Mouse (Mus musculus) neural tube, embryonic 15.5 days (tissue): Measurements from ENCODE around the gene Aqp12. TPM values are rescaled to one million over a fixed set of nuclear protein-coding genes. Genes with fewer than 3 reads are reported as not detected.

Source experiments
- ATAC-seq: fragments of 200-750 bp; cut with Nextera tagmentation; 2 replicates; pipeline ENCODE4 v1.8.0; 2017; ENCODE audit warnings: mild to moderate bottlenecking, moderate TSS enrichment, moderate library complexity; ENCODE audit not compliant: low FRiP score
- H3K27ac ChIP-seq: fragments of 300-500 bp; sonication (generic); replicated peaks from 2 replicates; pipeline ENCODE4 v1.5.1; 2015; ENCODE audit warnings: mild to moderate bottlenecking, inconsistent platforms
- H3K27me3 ChIP-seq: fragments of 300-500 bp; sonication (generic); replicated peaks from 2 replicates; pipeline ENCODE4 v1.6.1; 2015; ENCODE audit warnings: inconsistent platforms
- H3K36me3 ChIP-seq: fragments of 300-500 bp; sonication (generic); 2 replicates; pipeline ENCODE4 v1.6.1; 2015; ENCODE audit warnings: inconsistent platforms
- H3K4me1 ChIP-seq: fragments of 300-500 bp; sonication (generic); 2 replicates; pipeline ENCODE4 v1.6.1; 2015; ENCODE audit warnings: inconsistent platforms
- H3K4me2 ChIP-seq: fragments of 300-500 bp; sonication (generic); 2 replicates; pipeline ENCODE4 v1.6.1; 2015; ENCODE audit warnings: inconsistent platforms, mild to moderate bottlenecking, moderate library complexity
- H3K4me3 ChIP-seq: fragments of 300-500 bp; sonication (generic); replicated peaks from 2 replicates; pipeline ENCODE4 v1.5.1; 2015; ENCODE audit warnings: mild to moderate bottlenecking, inconsistent platforms
- H3K9ac ChIP-seq: fragments of 300-500 bp; sonication (generic); replicated peaks from 2 replicates; pipeline ENCODE4 v1.6.1; 2015; ENCODE audit warnings: mild to moderate bottlenecking, inconsistent platforms
- H3K9me3 ChIP-seq: fragments of 300-500 bp; sonication (generic); replicated peaks from 2 replicates; pipeline ENCODE4 v1.6.1; 2016; ENCODE audit warnings: inconsistent platforms
- WGBS: fragments of 180-500 bp; shearing (Covaris S2); methylation state at CpG from one replicate; pipeline ENCODE4 v1.1.7; 2015; ENCODE audit warnings: mixed read lengths; 5-methylcytosine and 5-hydroxymethylcytosine counted together
- polyA plus RNA-seq: library from polyadenylated mRNA; unstranded; fragments of >200 nt; fragmentation: Nextera tagmentation; extraction: Ambion mirVana; gene quantifications from 2 replicates; pipeline ENCODE4 v1.2.1, GENCODE M21; 2015

Aqp12 gene
- polyA plus RNA-seq, 1 experiment from 2014 or later: not detected

GRCm38 (mm10) chr1:92984999-92985398, 21.1 kb upstream of the Aqp12 start:
- H3K9me3 ChIP-seq: no peaks in the 10 kb centered on the region
- no peak for ATAC-seq
- H3K27me3 ChIP-seq: no peaks in the 10 kb centered on the region
- H3K4me1 ChIP-seq: no peaks in the 10 kb centered on the region
- H3K27ac ChIP-seq: no peak overlapping the region
- H3K9ac ChIP-seq: no peak overlapping the region
- H3K4me2 ChIP-seq: no peak overlapping the region
- 82% methylated on average over 5 of the region's 5 CpGs for WGBS
- no peak overlapping the region for H3K4me3 ChIP-seq
- no peaks in the 10 kb centered on the region for H3K36me3 ChIP-seq

GRCm38 (mm10) chr1:92988894-92989293, 17.2 kb upstream of the Aqp12 start:
- no peaks in the 10 kb centered on the region for H3K9me3 ChIP-seq
- H3K27ac ChIP-seq: no peak overlapping the region
- 85% methylated on average over 4 of the region's 4 CpGs for WGBS
- H3K4me1 ChIP-seq: no peaks in the 10 kb centered on the region
- no peaks in the 10 kb centered on the region for H3K36me3 ChIP-seq
- H3K27me3 ChIP-seq: no peaks in the 10 kb centered on the region
- H3K9ac ChIP-seq: no peak overlapping the region
- ATAC-seq: no peak
- H3K4me2 ChIP-seq: no peak overlapping the region
- no peak overlapping the region for H3K4me3 ChIP-seq

GRCm38 (mm10) chr1:92989891-92990290, 16.2 kb upstream of the Aqp12 start:
- Histone ChIP-seq H3K27me3 (no peaks in the 10 kb centered on the region), H3K4me1 (no peaks in the 10 kb centered on the region), H3K27ac (no peak overlapping the region), H3K4me3 (no peak overlapping the region), H3K9me3 (no peaks in the 10 kb centered on the region), H3K9ac (no peak overlapping the region), H3K36me3 (no peaks in the 10 kb centered on the region), H3K4me2 (no peak overlapping the region)
- no peak for ATAC-seq
- 48% methylated on average over 4 of the region's 4 CpGs for WGBS

GRCm38 (mm10) chr1:92992214-92992855, 13.8 kb upstream of the Aqp12 start:
- Histone ChIP-seq H3K9me3 (no peaks in the 10 kb centered on the region), H3K4me2 (no peak overlapping the region), H3K36me3 (no peaks in the 10 kb centered on the region), H3K4me1 (no peaks in the 10 kb centered on the region), H3K27me3 (no peaks in the 10 kb centered on the region), H3K27ac (no peak overlapping the region), H3K4me3 (no peak overlapping the region), H3K9ac (no peak overlapping the region)
- 84% methylated on average over 6 of the region's 6 CpGs for WGBS
- no peak for ATAC-seq

GRCm38 (mm10) chr1:92992880-92993279, 13.3 kb upstream of the Aqp12 start:
- Histone ChIP-seq H3K9ac (no peak overlapping the region), H3K27me3 (no peaks in the 10 kb centered on the region), H3K36me3 (no peaks in the 10 kb centered on the region), H3K4me2 (no peak overlapping the region), H3K27ac (no peak overlapping the region), H3K4me1 (no peaks in the 10 kb centered on the region), H3K4me3 (no peak overlapping the region), H3K9me3 (no peaks in the 10 kb centered on the region)
- WGBS: 82% methylated on average over 2 of the region's 2 CpGs
- no peak for ATAC-seq

- H3K4me2 ChIP-seq: no peak overlapping the region
- no peak overlapping the region for H3K27ac ChIP-seq
- no peaks in the 10 kb centered on the region for H3K27me3 ChIP-seq
- no peaks in the 10 kb centered on the region for H3K9me3 ChIP-seq
- no peak overlapping the region for H3K9ac ChIP-seq
- H3K36me3 ChIP-seq: no peaks in the 10 kb centered on the region
- WGBS: 76% methylated on average over 4 of the region's 4 CpGs
- no peaks in the 10 kb centered on the region for H3K4me1 ChIP-seq
- ATAC-seq: no peak
- H3K4me3 ChIP-seq: no peak overlapping the region
Measured at GRCm38 (mm10) chr1:93009196-93009595, 3.1 kb downstream of the Aqp12 start.

- H3K36me3 ChIP-seq: no peaks in the 10 kb centered on the region
- WGBS: 30% methylated on average over 3 of the region's 3 CpGs
- H3K27me3 ChIP-seq: no peaks in the 10 kb centered on the region
- no peaks in the 10 kb centered on the region for H3K9me3 ChIP-seq
- no peak overlapping the region for H3K4me2 ChIP-seq
- no peak overlapping the region for H3K27ac ChIP-seq
- H3K4me1 ChIP-seq: no peaks in the 10 kb centered on the region
- H3K9ac ChIP-seq: no peak overlapping the region
- no peak overlapping the region for H3K4me3 ChIP-seq
- no peak for ATAC-seq
Measured at GRCm38 (mm10) chr1:93010731-93011130, 4.6 kb downstream of the Aqp12 start.

GRCm38 (mm10) chr1:93012103-93012585, 6.0 kb downstream of the Aqp12 start:
- H3K9me3 ChIP-seq: no peaks in the 10 kb centered on the region
- H3K27ac ChIP-seq: no peak overlapping the region
- WGBS: 70% methylated on average over 7 of the region's 7 CpGs
- H3K9ac ChIP-seq: no peak overlapping the region
- peaks cover 10% of the 10 kb centered on the region for H3K36me3 ChIP-seq
- ATAC-seq: no peak
- no peak overlapping the region for H3K4me3 ChIP-seq
- no peaks in the 10 kb centered on the region for H3K27me3 ChIP-seq
- H3K4me1 ChIP-seq: no peaks in the 10 kb centered on the region
- no peak overlapping the region for H3K4me2 ChIP-seq

GRCm38 (mm10) chr1:93013367-93013766, 7.2 kb downstream of the Aqp12 start:
- 75% methylated on average over 4 of the region's 4 CpGs for WGBS
- no peak overlapping the region for H3K9ac ChIP-seq
- no peak for ATAC-seq
- H3K4me3 ChIP-seq: no peak overlapping the region
- H3K27ac ChIP-seq: no peak overlapping the region
- peaks cover 22% of the 10 kb centered on the region for H3K36me3 ChIP-seq
- no peaks in the 10 kb centered on the region for H3K4me1 ChIP-seq
- no peaks in the 10 kb centered on the region for H3K9me3 ChIP-seq
- H3K4me2 ChIP-seq: no peak overlapping the region
- no peaks in the 10 kb centered on the region for H3K27me3 ChIP-seq

GRCm38 (mm10) chr1:93014460-93014859, 8.3 kb downstream of the Aqp12 start:
- H3K4me3 ChIP-seq: no peak overlapping the region
- 0 out of 2 replicates have a peak overlapping the region, but pooled peaks have one; percentile 0 for H3K27ac ChIP-seq
- peak; percentile 45; the same call in 1 of the 2 replicates for ATAC-seq
- H3K36me3 ChIP-seq: peaks cover 33% of the 10 kb centered on the region
- H3K4me2 ChIP-seq: no peak overlapping the region
- no peaks in the 10 kb centered on the region for H3K9me3 ChIP-seq
- H3K4me1 ChIP-seq: no peaks in the 10 kb centered on the region
- H3K27me3 ChIP-seq: no peaks in the 10 kb centered on the region
- H3K9ac ChIP-seq: no peak overlapping the region

GRCm38 (mm10) chr1:93015136-93015535, 9.0 kb downstream of the Aqp12 start:
- no peak overlapping the region for H3K4me3 ChIP-seq
- no peak overlapping the region for H3K9ac ChIP-seq
- H3K27ac ChIP-seq: peak overlapping the region; percentile 0; the same call in 1 of the 2 replicates
- H3K27me3 ChIP-seq: no peaks in the 10 kb centered on the region
- ATAC-seq: peak; percentile 16; the same call in 1 of the 2 replicates
- 67% methylated on average over 2 of the region's 2 CpGs for WGBS
- H3K4me1 ChIP-seq: no peaks in the 10 kb centered on the region
- no peaks in the 10 kb centered on the region for H3K9me3 ChIP-seq
- peaks cover 40% of the 10 kb centered on the region for H3K36me3 ChIP-seq
- H3K4me2 ChIP-seq: no peak overlapping the region

GRCm38 (mm10) chr1:93018716-93019115, 12.6 kb downstream of the Aqp12 start:
- Histone ChIP-seq H3K9ac (no peak overlapping the region), H3K36me3 (peaks cover 76% of the 10 kb centered on the region), H3K4me3 (no peak overlapping the region), H3K9me3 (no peaks in the 10 kb centered on the region), H3K4me1 (no peaks in the 10 kb centered on the region), H3K4me2 (no peak overlapping the region), H3K27ac (no peak overlapping the region), H3K27me3 (no peaks in the 10 kb centered on the region)
- ATAC-seq: no peak
- 94% methylated on average over 10 of the region's 10 CpGs for WGBS
